Mouse (Mus musculus): ENCODE data around the gene Fyn.

DNA sequence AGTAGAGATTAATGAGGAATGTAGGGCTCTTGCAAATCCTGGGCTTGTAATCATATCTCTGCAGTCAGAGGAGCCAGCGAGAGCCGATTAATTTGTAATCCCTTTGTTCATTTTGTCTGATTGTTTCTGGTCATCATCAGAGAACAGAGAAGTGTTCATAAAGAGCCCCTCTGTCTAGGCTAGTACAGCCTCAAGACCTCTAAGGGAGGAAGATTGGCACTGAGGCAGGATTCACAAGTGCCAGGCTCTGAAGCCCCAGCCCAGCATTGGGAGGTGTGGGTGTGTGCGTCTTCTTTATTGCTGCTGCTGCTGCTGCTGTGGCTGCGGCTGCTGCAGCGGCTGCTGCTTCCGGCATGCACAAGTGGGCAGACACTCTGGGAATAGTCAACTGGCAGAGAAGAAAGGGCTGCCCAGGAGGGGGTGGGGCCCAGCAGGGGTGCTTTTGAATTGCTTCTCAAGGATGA, 183.7 kb downstream of the Fyn start:
- TF ChIP-seq CTCF (IDR thresholded peaks at IDR 0.05; ENCODE audit: low read depth, low read length) = no peak
- TF ChIP-seq POLR2A (IDR thresholded peaks at IDR 0.05; ENCODE audit: extremely low read depth, insufficient read depth, low read length) = no peak
